Mouse (Mus musculus) megakaryocyte-erythroid progenitor cell, adult 5-6 weeks (primary cell): Measurements from ENCODE around the gene Rpl37. TPM values are rescaled to one million over a fixed set of nuclear protein-coding genes. Genes with fewer than 3 reads are reported as not detected.

ENCODE experiments used
- ATAC-seq: replicated peaks from 2 replicates; pipeline ENCODE4 v1.8.0; 2016; ENCODE audit warnings: mild to moderate bottlenecking, inconsistent platforms; ENCODE audit not compliant: severe bottlenecking, poor library complexity, low FRiP score, low TSS enrichment
- total RNA-seq, 2 experiments: library from RNA; stranded (forward) in 1 of 2; stranded (reverse) in 1 of 2; fragments of 200-1000, 215-1000 nt in 1 of 2; fragments of >200 nt in 1 of 2; fragmentation: Nextera tagmentation in 1 of 2; gene quantifications; 2 replicates each; pipeline ENCODE4 v1.2.3; 2014 to 2017

The Rpl37 gene
- total RNA-seq, 2 experiments from 2014 or later = 2,966 to 3,250 TPM

GRCm38 (mm10) chr15:5144021-5144778 is 27.8 kb downstream of the Rpl37 start:
- no peak for ATAC-seq

GRCm38 (mm10) chr15:5145196-5145945 is 28.9 kb downstream of the Rpl37 start:
- ATAC-seq = no peak

DNA sequence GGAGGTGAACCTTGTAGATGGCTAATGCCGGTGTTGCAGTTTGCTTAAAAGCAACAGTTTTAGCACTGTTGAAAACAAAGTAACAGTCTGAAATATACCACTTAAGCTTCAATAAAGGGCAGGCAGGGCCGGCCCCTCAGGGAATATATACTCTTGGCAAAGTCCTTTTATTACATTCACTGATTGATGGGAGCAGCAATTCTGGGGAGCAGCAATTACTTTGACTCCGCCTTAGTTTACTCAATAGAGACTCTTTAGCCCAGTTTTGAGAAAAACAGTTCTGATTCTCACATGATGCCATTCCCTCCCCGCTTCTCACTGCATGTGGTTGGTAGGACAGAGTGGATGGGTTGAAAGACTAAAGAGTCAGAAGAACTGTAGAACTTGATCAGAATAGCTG is 32.7 kb downstream of the Rpl37 start:
- ATAC-seq = no peak

DNA sequence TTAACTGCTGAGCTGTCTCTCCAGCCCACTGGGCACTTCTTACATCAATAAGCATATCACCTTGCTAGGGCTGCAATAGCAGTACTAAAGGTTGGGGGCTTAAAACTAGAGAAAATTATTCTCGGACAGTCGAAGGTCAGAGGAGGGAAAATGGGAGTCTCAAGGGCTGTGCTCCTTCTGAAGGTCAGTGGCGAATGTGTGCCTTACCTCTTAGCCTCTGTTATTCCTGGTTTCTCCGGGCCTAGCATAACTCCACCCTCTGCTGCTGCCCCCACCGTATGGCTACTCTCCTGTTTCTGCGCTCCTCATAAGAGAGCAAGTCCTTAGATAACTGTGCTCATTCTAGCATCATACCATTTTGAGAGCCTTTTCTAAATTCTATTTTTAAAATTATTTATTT is 35.7 kb downstream of the Rpl37 start:
- no peak for ATAC-seq

- ATAC-seq = no peak
These were observed 38.2 kb downstream of the Rpl37 start for GRCm38 (mm10) chr15:5154621-5155020.

GRCm38 (mm10) chr15:5155093-5155492 is 38.6 kb downstream of the Rpl37 start:
- ATAC-seq = no peak

GRCm38 (mm10) chr15:5156355-5156754 is 39.9 kb downstream of the Rpl37 start:
- peak; percentile 66 for ATAC-seq

GRCm38 (mm10) chr15:5157386-5157785 is 40.9 kb downstream of the Rpl37 start:
- ATAC-seq = no peak

DNA sequence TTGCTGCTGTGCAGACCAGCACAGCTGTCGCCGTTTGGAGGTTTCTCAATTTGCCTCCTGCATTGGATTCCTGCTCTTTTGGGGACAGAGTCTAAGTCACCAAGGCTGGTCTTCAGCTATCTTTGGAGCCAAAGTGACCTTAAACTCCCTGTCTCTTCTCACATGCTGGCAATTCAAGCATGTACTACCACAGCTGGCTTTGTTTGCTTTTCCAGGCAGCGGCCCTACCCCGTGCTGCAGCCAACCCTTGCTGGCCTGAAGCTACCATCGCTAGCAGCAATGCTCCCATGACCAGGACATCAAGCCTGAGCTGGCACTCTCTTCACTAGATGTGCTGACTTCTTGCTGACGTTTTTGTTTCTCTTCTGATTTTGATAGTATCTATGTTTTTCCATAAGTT is 42.4 kb downstream of the Rpl37 start:
- no peak for ATAC-seq

GRCm38 (mm10) chr15:5165121-5165773 is 48.8 kb downstream of the Rpl37 start:
- peak; percentile 37; the same call in 1 of the 2 replicates for ATAC-seq

Other genes starting within 250 kb of the Rpl37 start
- not detected in 2 replicates for gene Mroh2b, start 217.9 kb upstream of the Rpl37 start, total RNA-seq (2014; fragmentation: Nextera tagmentation)
- gene Mroh2b, start 217.9 kb upstream of the Rpl37 start, total RNA-seq (2017) = not detected in 2 replicates
- not detected in 2 replicates for gene C7, start 52.9 kb upstream of the Rpl37 start, total RNA-seq (2014; fragmentation: Nextera tagmentation)
- gene C7, start 52.9 kb upstream of the Rpl37 start, total RNA-seq (2017) = not detected in 2 replicates
- gene Card6, start 8.1 kb upstream of the Rpl37 start, total RNA-seq (2014; fragmentation: Nextera tagmentation) = 1.2 and 1.4 TPM in 2 replicates
- gene Card6, start 8.1 kb upstream of the Rpl37 start, total RNA-seq (2017) = 0.19 and 0.52 TPM in 2 replicates
- gene Prkaa1, start 27.2 kb downstream of the Rpl37 start, total RNA-seq (2014; fragmentation: Nextera tagmentation) = 55.5 and 56.0 TPM in 2 replicates
- 59.3 and 69.1 TPM in 2 replicates for gene Prkaa1, start 27.2 kb downstream of the Rpl37 start, total RNA-seq (2017)
- 12.6 and 21.2 TPM in 2 replicates for gene Ttc33, start 68.9 kb downstream of the Rpl37 start, total RNA-seq (2014; fragmentation: Nextera tagmentation)
- 35.6 and 36.8 TPM in 2 replicates for gene Ttc33, start 68.9 kb downstream of the Rpl37 start, total RNA-seq (2017)
- 7.3 and 9.9 TPM in 2 replicates for gene Ptger4, start 127.5 kb downstream of the Rpl37 start, total RNA-seq (2014; fragmentation: Nextera tagmentation)
- 5.1 and 5.9 TPM in 2 replicates for gene Ptger4, start 127.5 kb downstream of the Rpl37 start, total RNA-seq (2017)